Mouse (Mus musculus): Measurements from ENCODE around the gene Gpr156. TPM values are rescaled to one million over a fixed set of nuclear protein-coding genes. Genes with fewer than 3 reads are reported as not detected.
"Not testable (repeated sequence)": the region's sequence is repeated elsewhere in the genome, so short reads cannot be mapped to it uniquely, and the experiment has no call there.

Gene Gpr156
- polyA plus RNA-seq, 1 experiment, result not detected

GRCm38 (mm10) chr16:37971522-37971921, 55.2 kb downstream of the Gpr156 start:
- Histone ChIP-seq H3K4me3 (ENCODE audit: insufficient read depth, low read length) (no peak overlapping the region), H3K4me1 (ENCODE audit: control insufficient read depth, insufficient read depth, low read length) (no peaks in the 10 kb centered on the region), H3K27ac (ENCODE audit: insufficient read depth, low read depth, low read length) (no peak overlapping the region)
- TF ChIP-seq CTCF (IDR thresholded peaks at IDR 0.05; ENCODE audit: low read depth, low read length) (no peak), POLR2A (IDR thresholded peaks at IDR 0.05; ENCODE audit: borderline replicate concordance, low read depth, low read length) (no peak)

DNA sequence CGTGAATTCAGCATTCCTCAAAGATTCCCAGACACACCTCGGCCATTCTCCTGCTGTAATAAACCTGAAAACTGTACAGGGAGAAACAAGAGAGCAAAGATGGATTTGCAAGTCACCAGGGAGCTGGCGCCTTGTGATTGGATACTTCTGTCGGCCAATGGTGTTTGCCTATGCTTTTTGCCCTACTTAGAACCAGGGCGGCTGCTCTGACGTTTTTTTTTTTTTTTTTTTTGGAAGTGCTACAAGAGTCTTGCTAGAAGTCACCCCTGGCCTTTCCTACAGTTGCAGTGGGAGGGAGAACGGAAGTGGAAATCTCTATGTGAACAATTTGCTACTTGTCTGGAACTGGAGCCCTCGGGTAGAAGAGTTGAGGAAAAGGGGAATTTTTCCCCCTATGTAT, 56.1 kb downstream of the Gpr156 start:
- Histone ChIP-seq H3K4me3 (ENCODE audit: insufficient read depth, low read length) (no peak overlapping the region), H3K4me1 (ENCODE audit: control insufficient read depth, insufficient read depth, low read length) (no peaks in the 10 kb centered on the region), H3K27ac (ENCODE audit: insufficient read depth, low read depth, low read length) (no peak overlapping the region)
- no peak for TF ChIP-seq POLR2A (IDR thresholded peaks at IDR 0.05; ENCODE audit: borderline replicate concordance, low read depth, low read length)
- TF ChIP-seq CTCF (IDR thresholded peaks at IDR 0.05; ENCODE audit: low read depth, low read length), result no peak

DNA sequence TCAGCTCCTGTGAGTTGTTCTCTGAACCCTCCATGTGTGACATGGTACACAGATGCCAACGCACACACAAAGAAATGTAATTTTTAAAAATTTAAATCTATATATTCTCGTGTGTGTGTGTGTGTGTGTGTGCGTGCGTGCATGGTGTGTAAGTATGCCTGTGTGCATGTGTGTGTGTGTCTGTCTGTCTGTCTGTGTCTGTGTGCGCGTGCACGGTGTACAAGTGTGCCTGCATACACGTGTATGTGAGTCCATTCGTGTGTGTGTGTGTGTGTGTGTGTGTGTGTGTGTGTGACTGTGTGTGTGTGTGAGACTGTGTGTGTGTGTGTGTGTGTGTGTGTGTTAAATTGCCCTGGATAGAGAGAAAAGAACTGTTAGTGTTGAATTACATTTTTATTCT, 56.9 kb downstream of the Gpr156 start:
- H3K4me3 ChIP-seq (ENCODE audit: insufficient read depth, low read length); H3K27ac ChIP-seq (ENCODE audit: insufficient read depth, low read depth, low read length); H3K4me1 ChIP-seq (ENCODE audit: control insufficient read depth, insufficient read depth, low read length): not testable (repeated sequence)

- Histone ChIP-seq H3K27ac (ENCODE audit: insufficient read depth, low read depth, low read length) (no peak overlapping the region), H3K4me3 (ENCODE audit: insufficient read depth, low read length) (no peak overlapping the region), H3K4me1 (ENCODE audit: control insufficient read depth, insufficient read depth, low read length) (no peaks in the 10 kb centered on the region)
- TF ChIP-seq POLR2A (IDR thresholded peaks at IDR 0.05; ENCODE audit: borderline replicate concordance, low read depth, low read length), result no peak
- no peak for TF ChIP-seq CTCF (IDR thresholded peaks at IDR 0.05; ENCODE audit: low read depth, low read length)
These were observed 57.7 kb downstream of the Gpr156 start for GRCm38 (mm10) chr16:37973855-37974519.

GRCm38 (mm10) chr16:37974520-37975340, 58.4 kb downstream of the Gpr156 start:
- H3K4me3 ChIP-seq (ENCODE audit: insufficient read depth, low read length), result no peak overlapping the region
- no peak for TF ChIP-seq POLR2A (IDR thresholded peaks at IDR 0.05; ENCODE audit: borderline replicate concordance, low read depth, low read length)
- TF ChIP-seq CTCF (IDR thresholded peaks at IDR 0.05; ENCODE audit: low read depth, low read length), result no peak
- H3K27ac ChIP-seq (ENCODE audit: insufficient read depth, low read depth, low read length), result no peak overlapping the region
- no peaks in the 10 kb centered on the region for H3K4me1 ChIP-seq (ENCODE audit: control insufficient read depth, insufficient read depth, low read length)

DNA sequence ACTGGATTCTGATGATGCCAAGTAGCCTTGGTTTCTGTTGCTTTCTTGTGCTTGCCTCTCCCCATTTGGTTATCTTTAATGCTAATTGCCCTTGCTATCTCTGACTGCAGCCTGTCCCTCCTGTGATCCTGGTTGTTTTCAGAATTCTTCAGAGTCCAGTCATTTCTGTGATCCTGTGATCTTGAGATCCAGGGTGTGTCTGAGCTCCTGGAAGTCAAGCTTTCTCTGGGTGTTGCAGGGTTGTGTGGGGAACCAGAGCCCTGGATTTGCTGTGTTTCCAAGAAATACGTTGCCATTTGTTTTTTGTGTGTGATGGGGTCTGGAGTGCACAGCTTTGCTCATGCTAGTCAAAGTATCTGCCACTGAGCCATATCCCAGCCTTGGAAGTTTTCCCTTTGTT, 65.6 kb downstream of the Gpr156 start:
- no peak for TF ChIP-seq CTCF (IDR thresholded peaks at IDR 0.05; ENCODE audit: low read depth, low read length)
- TF ChIP-seq POLR2A (IDR thresholded peaks at IDR 0.05; ENCODE audit: borderline replicate concordance, low read depth, low read length), result no peak
- H3K4me3 ChIP-seq (ENCODE audit: insufficient read depth, low read length), result no peak overlapping the region
- H3K27ac ChIP-seq (ENCODE audit: insufficient read depth, low read depth, low read length), result no peak overlapping the region
- no peaks in the 10 kb centered on the region for H3K4me1 ChIP-seq (ENCODE audit: control insufficient read depth, insufficient read depth, low read length)

GRCm38 (mm10) chr16:37988211-37988865, 72.0 kb downstream of the Gpr156 start:
- TF ChIP-seq CTCF (IDR thresholded peaks at IDR 0.05; ENCODE audit: low read depth, low read length) (no peak), POLR2A (IDR thresholded peaks at IDR 0.05; ENCODE audit: borderline replicate concordance, low read depth, low read length) (no peak)
- Histone ChIP-seq H3K4me3 (ENCODE audit: insufficient read depth, low read length) (no peak overlapping the region), H3K27ac (ENCODE audit: insufficient read depth, low read depth, low read length) (no peak overlapping the region), H3K4me1 (ENCODE audit: control insufficient read depth, insufficient read depth, low read length) (no peaks in the 10 kb centered on the region)

DNA sequence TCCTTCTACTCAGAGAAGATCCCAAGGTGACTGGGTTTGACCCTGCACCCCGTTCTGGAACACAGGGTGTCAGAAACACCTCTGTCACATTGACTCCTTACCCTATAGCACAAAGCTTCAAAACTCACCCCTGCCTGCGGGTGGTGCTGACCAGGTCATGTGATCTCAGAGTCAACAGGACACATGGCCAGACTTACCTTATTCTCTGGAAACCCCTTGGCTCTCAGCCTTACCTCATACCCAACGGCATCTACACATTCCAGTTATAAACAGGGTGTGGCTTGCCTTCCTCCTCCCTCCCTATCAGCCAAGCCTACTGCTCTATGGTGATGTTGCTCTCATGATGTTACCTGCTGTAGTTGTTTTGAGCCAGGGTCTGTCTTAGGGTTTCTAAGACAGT, 73.5 kb downstream of the Gpr156 start:
- TF ChIP-seq CTCF (IDR thresholded peaks at IDR 0.05; ENCODE audit: low read depth, low read length) (no peak), POLR2A (IDR thresholded peaks at IDR 0.05; ENCODE audit: borderline replicate concordance, low read depth, low read length) (no peak)
- Histone ChIP-seq H3K4me1 (ENCODE audit: control insufficient read depth, insufficient read depth, low read length) (no peaks in the 10 kb centered on the region), H3K4me3 (ENCODE audit: insufficient read depth, low read length) (no peak overlapping the region), H3K27ac (ENCODE audit: insufficient read depth, low read depth, low read length) (no peak overlapping the region)

DNA sequence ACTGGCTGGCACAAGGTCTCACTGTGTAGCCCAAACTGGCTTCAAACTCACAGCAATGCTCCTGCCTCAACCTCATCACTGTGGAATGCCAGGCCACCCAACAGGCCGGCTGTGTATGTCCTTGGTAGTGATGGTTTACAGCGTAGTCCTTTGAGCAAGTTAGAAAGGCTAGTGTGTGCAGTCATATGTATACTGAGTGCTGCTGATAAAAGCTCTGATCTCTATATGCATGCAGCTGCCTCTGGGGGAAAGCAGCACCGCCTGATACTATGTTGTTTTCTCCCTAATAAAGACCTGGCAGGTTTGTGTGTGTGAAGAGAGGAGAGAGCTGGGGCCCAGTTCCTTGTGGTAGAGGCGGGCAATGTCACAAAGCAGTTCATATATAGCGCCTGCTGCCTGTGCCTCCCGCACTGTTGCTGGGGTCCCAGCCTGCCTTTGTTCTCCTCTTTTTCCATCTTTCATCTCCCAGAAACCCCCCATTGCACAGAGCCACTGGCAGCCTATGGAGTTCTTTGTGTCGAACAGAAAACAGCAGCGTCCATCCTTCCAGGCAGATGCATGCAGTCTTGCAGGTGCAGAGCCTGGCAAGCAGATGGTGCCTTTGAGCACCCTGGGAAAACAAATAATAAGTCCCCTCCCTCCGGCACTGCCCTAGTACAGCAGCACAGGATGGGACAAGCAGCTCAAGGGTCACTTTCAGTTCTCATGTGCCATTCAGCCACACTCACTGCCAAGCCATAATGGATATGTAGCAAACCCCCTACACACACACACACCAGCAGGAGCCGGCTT, 74.5 kb downstream of the Gpr156 start:
- TF ChIP-seq POLR2A (IDR thresholded peaks at IDR 0.05; ENCODE audit: borderline replicate concordance, low read depth, low read length) (no peak), CTCF (IDR thresholded peaks at IDR 0.05; ENCODE audit: low read depth, low read length) (no peak)
- H3K4me1 ChIP-seq (ENCODE audit: control insufficient read depth, insufficient read depth, low read length), result no peaks in the 10 kb centered on the region
- no peak overlapping the region for H3K4me3 ChIP-seq (ENCODE audit: insufficient read depth, low read length)
- no peak overlapping the region for H3K27ac ChIP-seq (ENCODE audit: insufficient read depth, low read depth, low read length)
